Mouse (Mus musculus) midbrain, embryonic 10.5 days (tissue): ENCODE results near the gene Ablim2. TPM values are rescaled to one million over a fixed set of nuclear protein-coding genes. Genes with fewer than 3 reads are reported as not detected.

Experiments
- DNase-seq: peaks from one replicate; pipeline ENCODE4 v3.0.0-alpha.2; 2017; ENCODE audit warnings: low spot score
- H3K27ac ChIP-seq: fragments of 300-500 bp; sonication (generic); replicated peaks from 2 replicates; pipeline ENCODE4 v1.5.1; 2016; ENCODE audit warnings: mild to moderate bottlenecking
- H3K27me3 ChIP-seq: fragments of 300-500 bp; sonication (generic); 2 replicates; pipeline ENCODE4 v1.6.1; 2016; ENCODE audit warnings: low read depth, mild to moderate bottlenecking; ENCODE audit not compliant: poor library complexity, severe bottlenecking
- H3K36me3 ChIP-seq: fragments of 300-500 bp; sonication (generic); 2 replicates; pipeline ENCODE4 v1.6.1; 2016; ENCODE audit warnings: mild to moderate bottlenecking, moderate library complexity
- H3K4me1 ChIP-seq: fragments of 300-500 bp; sonication (generic); 2 replicates; pipeline ENCODE4 v1.6.1; 2016
- H3K4me3 ChIP-seq: fragments of 300-500 bp; sonication (generic); 2 replicates; pipeline ENCODE4 v1.5.1; 2016; ENCODE audit warnings: mild to moderate bottlenecking, moderate library complexity
- H3K9me3 ChIP-seq: fragments of 300-500 bp; sonication (generic); replicated peaks from 2 replicates; pipeline ENCODE4 v1.6.1; 2016; ENCODE audit warnings: mild to moderate bottlenecking
- WGBS: fragments of 180-500 bp; shearing (Covaris S2); methylation state at CpG from one replicate; pipeline ENCODE4 v1.1.7; 2016; 5-methylcytosine and 5-hydroxymethylcytosine counted together
- polyA plus RNA-seq: library from polyadenylated mRNA; unstranded; fragments of >200 nt; fragmentation: Nextera tagmentation; extraction: Ambion mirVana; gene quantifications from 2 replicates; pipeline ENCODE4 v1.2.1, GENCODE M21; 2016

The Ablim2 gene
- polyA plus RNA-seq, 1 experiment from 2014 or later, result 0.84 TPM

GRCm38 (mm10) chr5:35758081-35759053 is 687 bp downstream of the Ablim2 start:
- Histone ChIP-seq H3K27ac (no peak overlapping the region), H3K4me1 (peaks cover 19% of the 10 kb centered on the region), H3K27me3 (peaks cover 66% of the 10 kb centered on the region), H3K4me3 (peak overlapping the region; percentile 68), H3K36me3 (no peaks in the 10 kb centered on the region), H3K9me3 (no peaks in the 10 kb centered on the region)
- 3% methylated on average over 40 of the region's 40 CpGs for WGBS
- no peak for DNase-seq

GRCm38 (mm10) chr5:35761323-35761722 is 3.6 kb downstream of the Ablim2 start:
- Histone ChIP-seq H3K27ac (no peak overlapping the region), H3K27me3 (peaks cover 51% of the 10 kb centered on the region), H3K36me3 (no peaks in the 10 kb centered on the region), H3K9me3 (no peaks in the 10 kb centered on the region), H3K4me3 (no peak overlapping the region), H3K4me1 (peaks cover 19% of the 10 kb centered on the region)
- 79% methylated on average over 5 of the region's 5 CpGs for WGBS
- DNase-seq, result no peak

GRCm38 (mm10) chr5:35762388-35762787 is 4.7 kb downstream of the Ablim2 start:
- no peak overlapping the region for H3K4me3 ChIP-seq
- peaks cover 10% of the 10 kb centered on the region for H3K4me1 ChIP-seq
- H3K27ac ChIP-seq, result no peak overlapping the region
- no peaks in the 10 kb centered on the region for H3K9me3 ChIP-seq
- DNase-seq, result no peak
- H3K27me3 ChIP-seq, result peaks cover 42% of the 10 kb centered on the region
- H3K36me3 ChIP-seq, result no peaks in the 10 kb centered on the region
- 72% methylated on average over 5 of the region's 5 CpGs for WGBS

GRCm38 (mm10) chr5:35762850-35763249 is 5.2 kb downstream of the Ablim2 start:
- H3K36me3 ChIP-seq, result no peaks in the 10 kb centered on the region
- WGBS, result 80% methylated on average over 10 of the region's 10 CpGs
- no peaks in the 10 kb centered on the region for H3K9me3 ChIP-seq
- H3K27me3 ChIP-seq, result peaks cover 38% of the 10 kb centered on the region
- no peak for DNase-seq
- peaks cover 8% of the 10 kb centered on the region for H3K4me1 ChIP-seq
- no peak overlapping the region for H3K27ac ChIP-seq
- H3K4me3 ChIP-seq, result no peak overlapping the region

- H3K27me3 ChIP-seq, result peaks cover 8% of the 10 kb centered on the region
- no peaks in the 10 kb centered on the region for H3K9me3 ChIP-seq
- no peak for DNase-seq
- H3K36me3 ChIP-seq, result no peaks in the 10 kb centered on the region
- H3K4me3 ChIP-seq, result no peak overlapping the region
- H3K27ac ChIP-seq, result no peak overlapping the region
- 76% methylated on average over 6 of the region's 6 CpGs for WGBS
- no peaks in the 10 kb centered on the region for H3K4me1 ChIP-seq
These were observed 8.2 kb downstream of the Ablim2 start for GRCm38 (mm10) chr5:35765909-35766308.

GRCm38 (mm10) chr5:35768525-35768924 is 10.8 kb downstream of the Ablim2 start:
- Histone ChIP-seq H3K27ac (no peak overlapping the region), H3K9me3 (no peaks in the 10 kb centered on the region), H3K4me1 (no peaks in the 10 kb centered on the region), H3K36me3 (no peaks in the 10 kb centered on the region), H3K27me3 (no peaks in the 10 kb centered on the region), H3K4me3 (no peak overlapping the region)
- WGBS, result 63% methylated on average over 3 of the region's 3 CpGs
- DNase-seq, result no peak

GRCm38 (mm10) chr5:35768997-35769396 is 11.3 kb downstream of the Ablim2 start:
- 89% methylated on average over 7 of the region's 7 CpGs for WGBS
- Histone ChIP-seq H3K9me3 (no peaks in the 10 kb centered on the region), H3K4me1 (peaks cover 4% of the 10 kb centered on the region; the same call in 1 of the 2 replicates), H3K36me3 (no peaks in the 10 kb centered on the region), H3K4me3 (no peak overlapping the region), H3K27ac (no peak overlapping the region), H3K27me3 (no peaks in the 10 kb centered on the region)
- no peak for DNase-seq

GRCm38 (mm10) chr5:35770246-35770645 is 12.6 kb downstream of the Ablim2 start:
- Histone ChIP-seq H3K4me3 (no peak overlapping the region), H3K27me3 (no peaks in the 10 kb centered on the region), H3K9me3 (no peaks in the 10 kb centered on the region), H3K27ac (no peak overlapping the region), H3K36me3 (no peaks in the 10 kb centered on the region), H3K4me1 (peaks cover 9% of the 10 kb centered on the region; the same call in 1 of the 2 replicates)
- DNase-seq, result no peak
- 84% methylated on average over 2 of the region's 2 CpGs for WGBS

GRCm38 (mm10) chr5:35770891-35771663 is 13.4 kb downstream of the Ablim2 start:
- no peak for DNase-seq
- H3K27me3 ChIP-seq, result no peaks in the 10 kb centered on the region
- H3K4me3 ChIP-seq, result no peak overlapping the region
- H3K36me3 ChIP-seq, result no peaks in the 10 kb centered on the region
- peaks cover 9% of the 10 kb centered on the region; the same call in 1 of the 2 replicates for H3K4me1 ChIP-seq
- no peak overlapping the region for H3K27ac ChIP-seq
- 85% methylated on average over 14 of the region's 14 CpGs for WGBS
- no peaks in the 10 kb centered on the region for H3K9me3 ChIP-seq

- no peak for DNase-seq
- H3K27ac ChIP-seq, result no peak overlapping the region
- no peaks in the 10 kb centered on the region for H3K36me3 ChIP-seq
- H3K4me1 ChIP-seq, result peaks cover 9% of the 10 kb centered on the region; the same call in 1 of the 2 replicates
- H3K27me3 ChIP-seq, result no peaks in the 10 kb centered on the region
- WGBS, result 81% methylated on average over 13 of the region's 13 CpGs
- H3K4me3 ChIP-seq, result no peak overlapping the region
- H3K9me3 ChIP-seq, result no peaks in the 10 kb centered on the region
These were observed 15.8 kb downstream of the Ablim2 start for GRCm38 (mm10) chr5:35773274-35774136.

GRCm38 (mm10) chr5:35774137-35774424 is 16.4 kb downstream of the Ablim2 start:
- no peaks in the 10 kb centered on the region for H3K27me3 ChIP-seq
- no peak overlapping the region for H3K4me3 ChIP-seq
- H3K27ac ChIP-seq, result no peak overlapping the region
- WGBS, result 70% methylated on average over 6 of the region's 6 CpGs
- H3K36me3 ChIP-seq, result no peaks in the 10 kb centered on the region
- DNase-seq, result no peak
- peaks cover 9% of the 10 kb centered on the region; the same call in 1 of the 2 replicates for H3K4me1 ChIP-seq
- H3K9me3 ChIP-seq, result no peaks in the 10 kb centered on the region

GRCm38 (mm10) chr5:35781116-35781515 is 23.4 kb downstream of the Ablim2 start:
- Histone ChIP-seq H3K36me3 (no peaks in the 10 kb centered on the region), H3K4me3 (no peak overlapping the region), H3K27me3 (no peaks in the 10 kb centered on the region), H3K9me3 (no peaks in the 10 kb centered on the region), H3K27ac (no peak overlapping the region), H3K4me1 (0 out of 2 replicates have a peak, but pooled peaks cover 3% of the 10 kb centered on the region)
- WGBS, result 68% methylated on average over 3 of the region's 3 CpGs
- DNase-seq, result no peak
